ENCODE assay signal across 18 mouse cellular contexts in the genomic region with DNA sequence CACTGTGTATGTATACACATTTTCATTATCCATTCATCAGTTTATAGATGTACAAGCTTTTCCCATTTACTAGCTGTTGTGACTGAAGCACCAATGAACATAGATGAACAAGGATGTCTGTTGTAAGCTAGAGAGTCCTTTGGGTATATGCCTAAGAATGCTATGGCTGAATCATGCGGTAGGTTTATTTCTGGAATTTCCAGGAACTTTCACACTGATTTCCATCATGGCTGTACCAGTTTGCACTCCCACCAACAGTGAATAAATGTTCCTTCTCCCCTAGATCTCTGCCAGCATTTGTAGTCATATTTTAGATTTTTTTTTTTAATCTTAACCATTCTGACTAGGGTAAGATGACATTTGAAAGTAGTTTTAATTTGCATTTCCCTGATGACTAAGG.
DNase-seq lines count a peak whose midpoint lies in the region.
"Had no signal": no experiment of that assay in that cellular context is flagged by ENCODE, and none has a peak within 500 bp of the region (broad histone marks: within the 10 kb centered on the region; RNA-seq: fewer than 3 reads in every experiment).

No protein-coding gene starts in this region.

- intact Hi-C loops in left cerebral cortex, postnatal 4 days (cut with DNase I), result no loop called here
- intact Hi-C loops in heart, postnatal 14 days (cut with DNase I), result no loop called here

- peak; percentile 53 to 74 for DNase-seq in frontal cortex, adult 2 months (ENCODE audit: extremely low spot score in 1 of 2, low spot score in 1 of 2)
- DNase-seq in frontal cortex, postnatal 14 days (ENCODE audit: low spot score in 2 of 2), result no peak
- peak; percentile 34 for DNase-seq in left cerebral cortex, adult 11 months (ENCODE audit: low spot score)
- no peak for DNase-seq in left cerebral cortex, postnatal 4 days
- DNase-seq in right cerebral cortex, postnatal 36 days (ENCODE audit: low spot score in 2 of 2), result peak; percentile 11 to 55
- DNase-seq in right cerebral cortex, postnatal 4 days, result no peak
- DNase-seq in heart, postnatal 14 days, result no peak
- DNase-seq: adrenal gland, adult 8-10 months; cerebellum, adult 8-10 months; cerebellum, postnatal 25 days; gastrocnemius, postnatal 10 days; kidney, adult 2 months; kidney, postnatal 36 days; liver, postnatal 0 days; lung, postnatal 36 days; spleen, adult 18-20 months; thymus, adult 18-20 months; thymus, postnatal 25 days had no signal

Comparison
In these comparisons a context has a peak if more than half of its experiments do, and no peak if none do; other contexts are left out.
1. DNase-seq: peak in frontal cortex, adult 2 months (2 of 2), left cerebral cortex, adult 11 months (single experiment) and right cerebral cortex, postnatal 36 days (2 of 2); none in frontal cortex, postnatal 14 days (0 of 2), left cerebral cortex, postnatal 4 days (single experiment), right cerebral cortex, postnatal 4 days (single experiment) and heart, postnatal 14 days (0 of 2).